Mouse (Mus musculus) midbrain, embryonic 12.5 days (tissue): ENCODE measurements at regions not wholly inside any gene's neighbourhood (a gene's known extent, or its start where the extent isn't known, plus 50 kb on each side); places are given as distances from the start of the nearest gene placed in this dataset.
A peak's percentile ranks its signal among the peaks of the same experiment; 100 is the strongest.

Experiments used
- ATAC-seq: fragments of 200-750 bp; cut with Nextera tagmentation; 2 replicates; pipeline ENCODE4 v1.8.0; 2017; ENCODE audit warnings: low read depth, moderate TSS enrichment, moderate library complexity; ENCODE audit not compliant: low FRiP score
- H3K27ac ChIP-seq: fragments of 300-500 bp; sonication (generic); replicated peaks from 2 replicates; pipeline ENCODE4 v1.5.1; 2016; ENCODE audit warnings: mild to moderate bottlenecking
- H3K27me3 ChIP-seq: fragments of 300-500 bp; sonication (generic); 2 replicates; pipeline ENCODE4 v1.6.1; 2016; ENCODE audit warnings: mild to moderate bottlenecking
- H3K36me3 ChIP-seq: fragments of 300-500 bp; sonication (generic); 2 replicates; pipeline ENCODE4 v1.6.1; 2016
- H3K4me1 ChIP-seq: fragments of 300-500 bp; sonication (generic); 2 replicates; pipeline ENCODE4 v1.6.1; 2016
- H3K4me2 ChIP-seq: fragments of 300-500 bp; sonication (generic); replicated peaks from 2 replicates; pipeline ENCODE4 v1.6.1; 2016; ENCODE audit warnings: mild to moderate bottlenecking, moderate library complexity
- H3K4me3 ChIP-seq: fragments of 300-500 bp; sonication (generic); 2 replicates; pipeline ENCODE4 v1.5.1; 2016; ENCODE audit warnings: mild to moderate bottlenecking
- H3K9ac ChIP-seq: fragments of 300-500 bp; sonication (generic); replicated peaks from 2 replicates; pipeline ENCODE4 v1.6.1; 2016; ENCODE audit warnings: mild to moderate bottlenecking, moderate library complexity
- H3K9me3 ChIP-seq: fragments of 300-500 bp; sonication (generic); 2 replicates; pipeline ENCODE4 v1.6.1; 2016; ENCODE audit warnings: mild to moderate bottlenecking
- WGBS: fragments of 180-500 bp; shearing (Covaris S2); methylation state at CpG from one replicate; pipeline ENCODE4 v1.1.7; 2016; 5-methylcytosine and 5-hydroxymethylcytosine counted together

DNA sequence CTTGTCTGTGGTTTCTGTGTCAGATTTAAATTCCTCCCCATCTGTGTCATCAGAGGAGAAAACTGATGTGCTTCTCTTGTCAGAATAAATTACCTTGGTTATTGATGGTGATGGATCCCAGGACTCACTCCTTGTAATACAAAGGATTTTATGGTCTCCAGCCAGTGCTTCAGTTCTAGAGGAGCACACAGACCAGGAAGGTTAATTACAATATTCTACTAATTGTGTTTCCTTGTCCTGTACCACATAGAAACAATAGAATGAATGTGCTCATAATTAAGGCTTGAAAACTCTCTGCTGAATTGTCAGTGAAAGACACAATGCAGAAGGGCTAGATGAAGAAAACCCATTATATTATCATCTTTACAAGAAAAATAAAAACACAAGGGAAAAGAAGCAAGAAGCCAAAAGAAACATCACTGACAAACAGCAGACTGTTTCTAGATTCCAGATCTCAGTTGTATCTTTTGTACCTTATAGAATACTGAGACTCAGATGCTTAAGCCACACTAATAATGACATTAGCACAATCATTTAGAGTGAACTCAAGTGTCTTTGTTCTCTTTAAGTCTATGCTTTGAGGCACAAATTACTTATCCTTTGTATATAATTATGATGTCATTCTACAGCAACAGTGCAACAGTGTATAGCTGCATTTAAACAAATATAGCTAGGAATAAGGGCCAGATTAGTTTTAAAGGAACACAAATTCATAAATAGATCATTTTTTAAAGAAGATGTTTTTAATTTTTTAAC lies 3189.7 kb upstream of the Gm6569 start:
- no peak overlapping the region for H3K4me2 ChIP-seq
- H3K4me1 ChIP-seq = 0 out of 2 replicates have a peak, but pooled peaks cover 2% of the 10 kb centered on the region
- H3K27ac ChIP-seq = no peak overlapping the region
- H3K36me3 ChIP-seq = no peaks in the 10 kb centered on the region
- no peaks in the 10 kb centered on the region for H3K27me3 ChIP-seq
- ATAC-seq = 0 out of 2 replicates have a peak, but pooled peaks have one; percentile 56
- no peaks in the 10 kb centered on the region for H3K9me3 ChIP-seq
- H3K9ac ChIP-seq = no peak overlapping the region
- no peak overlapping the region for H3K4me3 ChIP-seq

- H3K9ac ChIP-seq = no peak overlapping the region
- H3K36me3 ChIP-seq = no peaks in the 10 kb centered on the region
- no peak overlapping the region for H3K27ac ChIP-seq
- H3K4me3 ChIP-seq = no peak overlapping the region
- no peak for ATAC-seq
- WGBS = 79% methylated on average over 1 of the region's 1 CpGs
- no peaks in the 10 kb centered on the region for H3K27me3 ChIP-seq
- H3K4me2 ChIP-seq = no peak overlapping the region
- no peaks in the 10 kb centered on the region for H3K4me1 ChIP-seq
- no peaks in the 10 kb centered on the region for H3K9me3 ChIP-seq
Measured at GRCm38 (mm10) chr15:70675549-70675948, 3158.8 kb upstream of the Gm6569 start.

DNA sequence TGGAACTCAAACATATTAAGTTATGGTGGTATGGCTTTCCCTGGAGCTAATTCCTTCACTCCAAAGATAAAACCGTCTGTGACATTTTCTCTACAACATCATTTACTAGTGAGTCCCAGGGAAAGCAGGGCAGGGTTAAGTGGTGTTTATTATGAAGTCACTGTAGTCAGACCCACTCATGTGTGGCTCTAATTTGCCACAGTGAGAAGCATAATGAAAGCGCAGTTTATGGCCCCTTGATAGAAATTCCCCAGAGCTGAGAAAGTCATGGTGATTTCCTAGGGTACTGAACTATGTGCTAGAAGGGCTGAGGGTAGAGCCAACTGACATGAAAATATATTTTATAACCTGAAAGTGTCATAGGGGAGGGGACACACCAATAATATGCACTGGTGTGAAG lies 3129.8 kb upstream of the Gm6569 start:
- H3K4me3 ChIP-seq = no peak overlapping the region
- H3K27ac ChIP-seq = no peak overlapping the region
- H3K9me3 ChIP-seq = no peaks in the 10 kb centered on the region
- H3K9ac ChIP-seq = no peak overlapping the region
- WGBS = 76% methylated on average over 2 of the region's 2 CpGs
- no peak for ATAC-seq
- no peaks in the 10 kb centered on the region for H3K4me1 ChIP-seq
- no peaks in the 10 kb centered on the region for H3K36me3 ChIP-seq
- no peaks in the 10 kb centered on the region for H3K27me3 ChIP-seq
- H3K4me2 ChIP-seq = no peak overlapping the region

DNA sequence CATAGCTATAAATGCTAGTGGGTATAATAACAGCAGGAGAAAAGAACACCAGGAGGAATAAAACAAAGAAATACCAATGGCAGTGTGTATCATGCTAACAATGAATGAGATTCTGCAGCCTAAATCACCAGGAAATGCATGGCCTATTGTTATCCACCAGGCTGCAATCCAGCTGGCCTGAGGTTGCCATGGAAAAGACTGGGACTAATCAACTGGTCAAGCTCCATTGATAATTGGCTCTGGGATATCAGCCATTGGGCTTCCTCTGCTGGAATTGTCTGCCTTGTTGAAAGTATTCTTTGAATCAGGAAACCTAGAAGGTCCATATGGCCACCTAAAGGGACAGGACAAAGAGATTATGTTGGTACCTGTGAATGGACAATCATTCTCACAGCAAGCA lies 3120.6 kb upstream of the Gm6569 start:
- peak; percentile 89 for ATAC-seq
- no peak overlapping the region for H3K4me3 ChIP-seq
- no peaks in the 10 kb centered on the region for H3K36me3 ChIP-seq
- no peak overlapping the region for H3K4me2 ChIP-seq
- peaks cover 5% of the 10 kb centered on the region; the same call in 1 of the 2 replicates for H3K4me1 ChIP-seq
- H3K9ac ChIP-seq = no peak overlapping the region
- H3K9me3 ChIP-seq = no peaks in the 10 kb centered on the region
- H3K27me3 ChIP-seq = no peaks in the 10 kb centered on the region
- peak overlapping the region; percentile 52 for H3K27ac ChIP-seq

- no peak overlapping the region for H3K4me3 ChIP-seq
- no peak for ATAC-seq
- no peak overlapping the region for H3K9ac ChIP-seq
- no peaks in the 10 kb centered on the region for H3K36me3 ChIP-seq
- no peak overlapping the region for H3K4me2 ChIP-seq
- no peak overlapping the region for H3K27ac ChIP-seq
- no peaks in the 10 kb centered on the region for H3K27me3 ChIP-seq
- H3K9me3 ChIP-seq = no peaks in the 10 kb centered on the region
- no peaks in the 10 kb centered on the region for H3K4me1 ChIP-seq
- 87% methylated on average over 1 of the region's 1 CpGs for WGBS
Measured at GRCm38 (mm10) chr15:70727361-70727885, 3106.9 kb upstream of the Gm6569 start.

DNA sequence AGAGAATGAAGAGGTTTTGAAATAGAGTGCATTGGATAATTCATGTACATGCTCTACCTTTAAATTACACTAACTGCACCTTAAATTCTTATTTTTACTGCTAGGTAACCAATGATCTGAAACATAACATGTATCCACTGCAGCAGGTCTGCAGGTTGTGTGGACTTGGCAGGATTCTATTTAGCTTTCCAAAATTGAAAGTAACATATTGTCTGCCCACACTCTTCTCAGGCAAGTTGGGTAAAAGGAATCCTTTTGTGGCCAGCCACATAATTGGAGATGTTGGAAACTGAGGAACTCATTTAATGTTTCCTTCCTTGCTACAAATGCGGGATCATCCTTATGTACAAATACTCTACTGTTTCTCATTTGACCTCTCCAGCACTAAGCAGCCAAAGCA lies 3106.4 kb upstream of the Gm6569 start:
- WGBS = 84% methylated on average over 1 of the region's 1 CpGs

DNA sequence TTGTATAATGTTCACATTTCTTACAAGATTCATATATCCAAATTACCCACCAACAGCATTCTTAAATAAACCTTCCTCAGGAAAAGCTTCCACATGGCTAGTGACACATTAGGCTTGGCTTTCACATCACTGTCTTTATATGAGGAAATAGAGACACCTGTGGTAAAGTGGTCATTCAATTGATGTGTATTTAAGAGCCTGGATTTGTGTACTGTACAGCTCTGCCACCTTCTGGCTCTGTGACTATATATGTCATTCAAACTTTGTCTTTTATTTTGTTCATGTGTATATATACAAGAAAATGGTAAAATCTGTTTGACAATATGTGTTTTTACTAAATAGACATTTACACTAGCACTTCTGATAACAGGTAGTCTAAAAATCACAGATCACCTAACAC lies 3090.1 kb upstream of the Gm6569 start:
- Histone ChIP-seq H3K36me3 (no peaks in the 10 kb centered on the region), H3K4me1 (no peaks in the 10 kb centered on the region), H3K27me3 (no peaks in the 10 kb centered on the region), H3K9me3 (no peaks in the 10 kb centered on the region), H3K27ac (no peak overlapping the region), H3K4me3 (no peak overlapping the region), H3K9ac (no peak overlapping the region), H3K4me2 (no peak overlapping the region)
- ATAC-seq = no peak

More for the DNA sequence above, 3106.4 kb upstream of the Gm6569 start:
- no peak overlapping the region for H3K4me3 ChIP-seq
- H3K9me3 ChIP-seq = no peaks in the 10 kb centered on the region
- no peak overlapping the region for H3K4me2 ChIP-seq
- no peaks in the 10 kb centered on the region for H3K27me3 ChIP-seq
- no peak for ATAC-seq
- H3K36me3 ChIP-seq = no peaks in the 10 kb centered on the region
- no peaks in the 10 kb centered on the region for H3K4me1 ChIP-seq
- no peak overlapping the region for H3K27ac ChIP-seq
- no peak overlapping the region for H3K9ac ChIP-seq

GRCm38 (mm10) chr15:70764045-70764444 lies 3070.3 kb upstream of the Gm6569 start:
- H3K36me3 ChIP-seq = no peaks in the 10 kb centered on the region
- 5% methylated on average over 1 of the region's 1 CpGs for WGBS
- no peak overlapping the region for H3K4me2 ChIP-seq
- peaks cover 5% of the 10 kb centered on the region for H3K27me3 ChIP-seq
- H3K27ac ChIP-seq = peak overlapping the region; percentile 39; the same call in 1 of the 2 replicates
- no peak overlapping the region for H3K4me3 ChIP-seq
- no peak overlapping the region for H3K9ac ChIP-seq
- ATAC-seq = peak; percentile 82
- no peaks in the 10 kb centered on the region for H3K9me3 ChIP-seq
- peaks cover 8% of the 10 kb centered on the region; the same call in 1 of the 2 replicates for H3K4me1 ChIP-seq

DNA sequence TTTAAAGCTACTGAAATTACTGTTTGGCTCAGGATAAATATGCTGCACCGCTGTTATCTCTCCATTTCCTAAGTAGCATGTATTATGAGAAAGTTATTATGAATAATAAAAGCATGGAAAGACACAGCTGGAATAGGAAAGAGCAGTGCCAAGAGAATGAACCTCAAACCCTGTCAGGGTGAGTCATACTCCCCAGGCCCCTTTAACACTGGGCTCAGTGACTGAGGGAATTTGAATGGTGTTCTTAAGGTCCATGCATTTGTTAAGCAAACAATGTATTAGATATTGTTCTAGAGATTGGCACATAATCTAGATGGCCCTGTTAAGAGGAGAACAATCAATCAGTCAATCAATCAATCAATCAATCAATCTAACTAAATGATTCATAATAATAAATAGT lies 3069.8 kb upstream of the Gm6569 start:
- Histone ChIP-seq H3K36me3 (no peaks in the 10 kb centered on the region), H3K4me1 (peaks cover 8% of the 10 kb centered on the region; the same call in 1 of the 2 replicates), H3K4me3 (no peak overlapping the region), H3K9ac (no peak overlapping the region), H3K27me3 (peaks cover 5% of the 10 kb centered on the region), H3K27ac (peak overlapping the region; percentile 39; the same call in 1 of the 2 replicates), H3K9me3 (no peaks in the 10 kb centered on the region), H3K4me2 (no peak overlapping the region)
- 70% methylated on average over 1 of the region's 1 CpGs for WGBS
- ATAC-seq = peak; percentile 82

- no peak overlapping the region for H3K4me2 ChIP-seq
- no peaks in the 10 kb centered on the region for H3K9me3 ChIP-seq
- ATAC-seq = no peak
- no peaks in the 10 kb centered on the region for H3K36me3 ChIP-seq
- no peak overlapping the region for H3K27ac ChIP-seq
- H3K27me3 ChIP-seq = peaks cover 5% of the 10 kb centered on the region
- H3K4me3 ChIP-seq = no peak overlapping the region
- H3K4me1 ChIP-seq = peaks cover 8% of the 10 kb centered on the region; the same call in 1 of the 2 replicates
- no peak overlapping the region for H3K9ac ChIP-seq
Measured at GRCm38 (mm10) chr15:70765471-70765870, 3068.9 kb upstream of the Gm6569 start.
